Mouse (Mus musculus) CH12.LX (cell line): Measurements from ENCODE around the gene Gatb. TPM values are rescaled to one million over a fixed set of nuclear protein-coding genes. Genes with fewer than 3 reads are reported as not detected.

ENCODE experiments used
- DNase-seq: peaks from one replicate; pipeline ENCODE4 v3.0.0-alpha.2; 2013; ENCODE audit errors: extremely low read depth
- H3K27ac ChIP-seq: 2 replicates; pipeline ENCODE4 v1.5.1; 2012; ENCODE audit warnings: low read depth, mild to moderate bottlenecking, control low read depth, moderate library complexity; ENCODE audit not compliant: insufficient read depth
- H3K27me3 ChIP-seq: replicated peaks from 2 replicates; pipeline ENCODE3; 2012; ENCODE audit warnings: inconsistent platforms
- H3K36me3 ChIP-seq, 2 experiments: replicated peaks in 1 of 2; 2 replicates each; pipeline versions ENCODE3 to v1.6.1; 2012; ENCODE audit warnings: inconsistent platforms in 1 of 2, low read length in 1 of 2, mild to moderate bottlenecking in 1 of 2, mixed read lengths in 1 of 2, moderate library complexity in 1 of 2; ENCODE audit not compliant: control insufficient read depth in 1 of 2, insufficient read depth in 1 of 2
- H3K4me1 ChIP-seq, 2 experiments: 2 replicates each; pipeline ENCODE4 v1.6.1; 2012; ENCODE audit warnings: inconsistent platforms in 1 of 2, moderate library complexity in 1 of 2; ENCODE audit not compliant: insufficient read depth in 2 of 2, control insufficient read depth in 1 of 2
- H3K4me2 ChIP-seq: 2 replicates; pipeline ENCODE4 v1.6.1; 2012; ENCODE audit warnings: low read depth, mild to moderate bottlenecking, control low read depth; ENCODE audit not compliant: poor library complexity, insufficient read depth, severe bottlenecking
- H3K4me3 ChIP-seq, 3 experiments: fragments of 150-350 bp in 1 of 3; sonication (generic) in 1 of 3; replicated peaks in 1 of 3; 2 replicates each; pipeline versions ENCODE3 to v1.5.1; 2011 to 2012; ENCODE audit warnings: low read depth in 2 of 3, low read length in 2 of 3, mild to moderate bottlenecking in 2 of 3, moderate library complexity in 2 of 3, control low read depth in 1 of 3, improper control_type of control experiment in 1 of 3, inconsistent platforms in 1 of 3, mixed read lengths in 1 of 3; ENCODE audit not compliant: poor library complexity in 1 of 3
- H3K79me2 ChIP-seq: replicated peaks from 2 replicates; pipeline ENCODE4 v1.6.1; 2012; ENCODE audit warnings: mild to moderate bottlenecking, moderate library complexity; ENCODE audit not compliant: control insufficient read depth, poor library complexity, insufficient read depth, severe bottlenecking; ENCODE audit errors: extremely low read depth
- H3K9ac ChIP-seq: 2 replicates; pipeline ENCODE4 v1.6.1; 2012; ENCODE audit warnings: low read depth, mild to moderate bottlenecking, control low read depth, moderate library complexity; ENCODE audit not compliant: insufficient read depth
- H3K9me3 ChIP-seq: replicated peaks from 2 replicates; pipeline ENCODE3; 2012; ENCODE audit warnings: low read length, inconsistent platforms, mixed read lengths
- CHD1 ChIP-seq: IDR thresholded peaks from 2 replicates; pipeline ENCODE4 v1.6.1; 2012; ENCODE audit warnings: low read depth, low read length, improper control_type of control experiment, inconsistent platforms
- CTCF ChIP-seq, 2 experiments: IDR thresholded peaks in 1 of 2; conservative IDR thresholded peaks in 1 of 2; 2 replicates each; pipeline ENCODE4 v1.5.1; 2011 to 2012; ENCODE audit warnings: low read depth in 2 of 2, low read length in 2 of 2, improper control_type of control experiment in 1 of 2, inconsistent platforms in 1 of 2, mild to moderate bottlenecking in 1 of 2, moderate library complexity in 1 of 2
- HCFC1 ChIP-seq: IDR thresholded peaks from 2 replicates; pipeline ENCODE4 v1.6.1; 2012; ENCODE audit warnings: low read depth, mild to moderate bottlenecking, inconsistent platforms, low read length, improper control_type of control experiment
- JUND ChIP-seq: conservative IDR thresholded peaks from 2 replicates; pipeline ENCODE4 v1.6.1; 2011; ENCODE audit warnings: low read depth, low read length, improper control_type of control experiment
- KAT2A ChIP-seq: IDR thresholded peaks from 2 replicates; pipeline ENCODE4 v1.6.1; 2012; ENCODE audit warnings: low read length, improper control_type of control experiment, inconsistent platforms; ENCODE audit not compliant: insufficient replicate concordance
- MAX ChIP-seq: IDR thresholded peaks from 2 replicates; pipeline ENCODE4 v1.6.1; 2011; ENCODE audit warnings: low read length, improper control_type of control experiment
- MAZ ChIP-seq: IDR thresholded peaks from 2 replicates; pipeline ENCODE4 v1.6.1; 2012; ENCODE audit warnings: low read depth, mild to moderate bottlenecking, inconsistent platforms, low read length, improper control_type of control experiment, moderate library complexity
- MEF2A ChIP-seq: IDR thresholded peaks from 2 replicates; pipeline ENCODE4 v1.6.1; 2014; ENCODE audit warnings: low read depth, mild to moderate bottlenecking, inconsistent platforms, low read length, improper control_type of control experiment, borderline replicate concordance
- NRF1 ChIP-seq: IDR thresholded peaks from 2 replicates; pipeline ENCODE4 v1.6.1; 2014; ENCODE audit warnings: low read depth, mild to moderate bottlenecking, inconsistent platforms, low read length, improper control_type of control experiment, moderate library complexity
- PAX5 ChIP-seq: IDR thresholded peaks from 2 replicates; pipeline ENCODE4 v1.6.1; 2012; ENCODE audit warnings: low read length, inconsistent platforms, mixed read lengths
- POLR2A ChIP-seq: IDR thresholded peaks from 2 replicates; pipeline ENCODE4 v1.6.1; 2011; ENCODE audit warnings: low read depth, mild to moderate bottlenecking, improper control_type of control experiment, low read length
- POLR2AphosphoS2 ChIP-seq: IDR thresholded peaks from 2 replicates; pipeline ENCODE4 v1.6.1; 2011; ENCODE audit warnings: low read depth, low read length, improper control_type of control experiment
- RAD21 ChIP-seq: IDR thresholded peaks from 2 replicates; pipeline ENCODE4 v1.6.1; 2011; ENCODE audit warnings: low read depth, mild to moderate bottlenecking, low read length, improper control_type of control experiment, moderate library complexity
- SIN3A ChIP-seq: IDR thresholded peaks from 2 replicates; pipeline ENCODE4 v1.6.1; 2012; ENCODE audit warnings: low read length, improper control_type of control experiment, inconsistent platforms
- TBP ChIP-seq: conservative IDR thresholded peaks from 2 replicates; pipeline ENCODE4 v1.6.1; 2011; ENCODE audit warnings: low read depth, low read length, improper control_type of control experiment
- TCF12 ChIP-seq: IDR thresholded peaks from 2 replicates; pipeline ENCODE4 v1.6.1; 2014; ENCODE audit warnings: low read depth, mild to moderate bottlenecking, inconsistent platforms, low read length, improper control_type of control experiment
- USF1 ChIP-seq: IDR thresholded peaks from 2 replicates; pipeline ENCODE4 v1.6.1; 2014; ENCODE audit warnings: low read depth, mild to moderate bottlenecking, inconsistent platforms, low read length, improper control_type of control experiment
- ZC3H11A ChIP-seq: IDR thresholded peaks from 2 replicates; pipeline ENCODE4 v1.6.1; 2012; ENCODE audit warnings: low read depth, mild to moderate bottlenecking, inconsistent platforms, low read length, improper control_type of control experiment
- ZNF384 ChIP-seq: IDR thresholded peaks from 2 replicates; pipeline ENCODE4 v1.6.1; 2012; ENCODE audit warnings: low read depth, low read length, improper control_type of control experiment, inconsistent platforms
- dilution Hi-C: fragments of 300-500 bp; cut with MboI; formaldehyde crosslinking; loops from 2 replicates; pipeline ENCODE4 v1.14.3; 2020; ENCODE audit warnings: low sequenced_read_pairs; ENCODE audit not compliant: extremely low pct_unique_long_range_greater_than_20kb, extremely low pct_ligation_motif_present
- in situ Hi-C: fragments of 300-500 bp; cut with MboI; formaldehyde crosslinking; loops from 3 replicates; pipeline ENCODE4 v1.14.3; 2019; ENCODE audit warnings: low sequenced_read_pairs, low pct_ligation_motif_present, low pct_unique_long_range_greater_than_20kb, mixed read lengths
- polyA plus RNA-seq: library from polyadenylated mRNA; unstranded; fragments of >175 nt; gene quantifications from 2 replicates; pipeline ENCODE4 v1.2.1, GENCODE M21; 2012; ENCODE audit warnings: low read depth; ENCODE audit not compliant: insufficient read length
- total RNA-seq, 2 experiments: library from RNA; depleted of rRNA; stranded (reverse); fragments of 300-350 nt in 1 of 2; fragments of >200 nt in 1 of 2; gene quantifications; 2 replicates each; pipeline ENCODE4 v1.2.3; 2012 to 2014

Gatb gene
- total and polyA plus RNA-seq, 3 experiments, result 27.4 to 39.8 (median 31.9) TPM

- H3K79me2 ChIP-seq, result no peaks in the 10 kb centered on the region
- no peak for DNase-seq
- H3K9ac ChIP-seq, result no peak overlapping the region
- in situ Hi-C loops, result no loop called here
- H3K9me3 ChIP-seq, result no peaks in the 10 kb centered on the region
- no peak overlapping the region for H3K4me2 ChIP-seq
- no peaks in the 10 kb centered on the region for H3K27me3 ChIP-seq
- no peak for TF ChIP-seq KAT2A
- no peak for TF ChIP-seq TCF12
- no peak for TF ChIP-seq MAX
- no peak for TF ChIP-seq MEF2A
- no peak for TF ChIP-seq USF1
- no peak for TF ChIP-seq ZC3H11A
- no peak for TF ChIP-seq POLR2A
- no peak for TF ChIP-seq CHD1
- no peak for TF ChIP-seq PAX5
- no peak overlapping the region for H3K4me3 ChIP-seq
- no peak overlapping the region for H3K27ac ChIP-seq
- H3K36me3 ChIP-seq, result peaks cover 25 to 77% of the 10 kb centered on the region in 2 experiments
- H3K4me1 ChIP-seq, result peaks cover 9 to 10% of the 10 kb centered on the region in 2 experiments
- dilution Hi-C loops, result no loop called here
Observed at GRCm38 (mm10) chr3:85633733-85634132, 59.8 kb downstream of the Gatb start.

GRCm38 (mm10) chr3:85634389-85635125 lies 60.6 kb downstream of the Gatb start:
- H3K36me3 ChIP-seq, result peaks cover 21 to 81% of the 10 kb centered on the region in 2 experiments
- dilution Hi-C loops, result no loop called here

GRCm38 (mm10) chr3:85635126-85635419 lies 61.2 kb downstream of the Gatb start:
- Histone ChIP-seq H3K27me3 (no peaks in the 10 kb centered on the region), H3K27ac (no peak overlapping the region), H3K9ac (no peak overlapping the region), H3K79me2 (no peaks in the 10 kb centered on the region), H3K9me3 (no peaks in the 10 kb centered on the region), H3K4me2 (no peak overlapping the region), H3K36me3 (peaks cover 17 to 82% of the 10 kb centered on the region in 2 experiments), H3K4me3 (no peak overlapping the region), H3K4me1 (peaks cover 7 to 9% of the 10 kb centered on the region in 2 experiments; a peak in 3 of 4 replicates)
- in situ Hi-C loops (no loop called here), dilution Hi-C loops (no loop called here)
- no peak for DNase-seq
- TF ChIP-seq RAD21, result no peak
- no peak for TF ChIP-seq MAZ
- TF ChIP-seq HCFC1, result no peak
- no peak for TF ChIP-seq ZC3H11A
- no peak for TF ChIP-seq NRF1
- TF ChIP-seq POLR2AphosphoS2, result no peak
- TF ChIP-seq SIN3A, result no peak

More at GRCm38 (mm10) chr3:85634389-85635125, 60.6 kb downstream of the Gatb start:
- H3K4me3 ChIP-seq, result no peak overlapping the region
- no peaks in the 10 kb centered on the region for H3K27me3 ChIP-seq
- no peak for DNase-seq
- in situ Hi-C loops, result no loop called here
- peaks cover 7 to 9% of the 10 kb centered on the region in 2 experiments for H3K4me1 ChIP-seq
- no peaks in the 10 kb centered on the region for H3K9me3 ChIP-seq
- H3K9ac ChIP-seq, result no peak overlapping the region
- TF ChIP-seq MAZ, result no peak
- TF ChIP-seq KAT2A, result no peak
- TF ChIP-seq ZNF384, result no peak
- no peak for TF ChIP-seq TBP
- no peak for TF ChIP-seq CTCF (conservative IDR thresholded peaks at IDR 0.05 in 1 of 2, IDR thresholded peaks at IDR 0.05 in 1 of 2; ENCODE audit: low read depth in 2 of 2, low read length in 2 of 2)
- TF ChIP-seq JUND, result no peak
- H3K4me2 ChIP-seq, result no peak overlapping the region
- no peak overlapping the region for H3K27ac ChIP-seq
- no peaks in the 10 kb centered on the region for H3K79me2 ChIP-seq
